Mouse (Mus musculus) midbrain, embryonic 12.5 days (tissue): ENCODE measurements around the gene Hivep3. TPM values are rescaled to one million over a fixed set of nuclear protein-coding genes. Genes with fewer than 3 reads are reported as not detected.

Experiments
- ATAC-seq: fragments of 200-750 bp; cut with Nextera tagmentation; 2 replicates; pipeline ENCODE4 v1.8.0; 2017; ENCODE audit warnings: low read depth, moderate TSS enrichment, moderate library complexity; ENCODE audit not compliant: low FRiP score
- H3K27ac ChIP-seq: fragments of 300-500 bp; sonication (generic); replicated peaks from 2 replicates; pipeline ENCODE4 v1.5.1; 2016; ENCODE audit warnings: mild to moderate bottlenecking
- H3K27me3 ChIP-seq: fragments of 300-500 bp; sonication (generic); 2 replicates; pipeline ENCODE4 v1.6.1; 2016; ENCODE audit warnings: mild to moderate bottlenecking
- H3K36me3 ChIP-seq: fragments of 300-500 bp; sonication (generic); 2 replicates; pipeline ENCODE4 v1.6.1; 2016
- H3K4me1 ChIP-seq: fragments of 300-500 bp; sonication (generic); 2 replicates; pipeline ENCODE4 v1.6.1; 2016
- H3K4me2 ChIP-seq: fragments of 300-500 bp; sonication (generic); replicated peaks from 2 replicates; pipeline ENCODE4 v1.6.1; 2016; ENCODE audit warnings: mild to moderate bottlenecking, moderate library complexity
- H3K4me3 ChIP-seq: fragments of 300-500 bp; sonication (generic); 2 replicates; pipeline ENCODE4 v1.5.1; 2016; ENCODE audit warnings: mild to moderate bottlenecking
- H3K9ac ChIP-seq: fragments of 300-500 bp; sonication (generic); replicated peaks from 2 replicates; pipeline ENCODE4 v1.6.1; 2016; ENCODE audit warnings: mild to moderate bottlenecking, moderate library complexity
- H3K9me3 ChIP-seq: fragments of 300-500 bp; sonication (generic); 2 replicates; pipeline ENCODE4 v1.6.1; 2016; ENCODE audit warnings: mild to moderate bottlenecking
- WGBS: fragments of 180-500 bp; shearing (Covaris S2); methylation state at CpG from one replicate; pipeline ENCODE4 v1.1.7; 2016; 5-methylcytosine and 5-hydroxymethylcytosine counted together
- polyA plus RNA-seq: library from polyadenylated mRNA; unstranded; fragments of >200 nt; fragmentation: Nextera tagmentation; extraction: Ambion mirVana; gene quantifications from 2 replicates; pipeline ENCODE4 v1.2.1, GENCODE M21; 2016

The Hivep3 gene
- polyA plus RNA-seq, 1 experiment from 2014 or later: 4.5 TPM

DNA sequence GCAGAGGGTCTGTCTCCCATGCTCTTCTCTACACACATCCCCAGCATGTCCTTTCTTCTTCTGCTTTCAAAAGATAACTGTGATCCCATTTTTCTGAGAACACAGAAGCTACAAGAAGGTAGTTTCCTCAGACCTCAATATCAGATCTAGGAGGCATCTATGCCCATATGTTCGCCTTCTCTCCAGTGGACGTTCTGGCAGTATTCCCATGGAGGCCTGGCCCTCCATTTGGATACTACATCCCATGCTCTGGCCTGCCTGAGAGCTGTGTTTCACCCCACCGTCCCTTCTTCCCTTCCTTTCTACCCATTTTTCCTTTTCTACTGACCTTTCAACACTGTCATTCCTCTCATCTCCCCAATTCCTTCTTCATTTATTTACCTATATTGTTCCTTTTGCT, 34.5 kb downstream of the Hivep3 start:
- Histone ChIP-seq H3K27ac (no peak overlapping the region), H3K4me2 (no peak overlapping the region), H3K4me3 (no peak overlapping the region), H3K27me3 (no peaks in the 10 kb centered on the region), H3K36me3 (no peaks in the 10 kb centered on the region), H3K4me1 (no peaks in the 10 kb centered on the region), H3K9ac (no peak overlapping the region), H3K9me3 (no peaks in the 10 kb centered on the region)
- ATAC-seq: no peak
- WGBS: 86% methylated on average over 3 of the region's 3 CpGs

DNA sequence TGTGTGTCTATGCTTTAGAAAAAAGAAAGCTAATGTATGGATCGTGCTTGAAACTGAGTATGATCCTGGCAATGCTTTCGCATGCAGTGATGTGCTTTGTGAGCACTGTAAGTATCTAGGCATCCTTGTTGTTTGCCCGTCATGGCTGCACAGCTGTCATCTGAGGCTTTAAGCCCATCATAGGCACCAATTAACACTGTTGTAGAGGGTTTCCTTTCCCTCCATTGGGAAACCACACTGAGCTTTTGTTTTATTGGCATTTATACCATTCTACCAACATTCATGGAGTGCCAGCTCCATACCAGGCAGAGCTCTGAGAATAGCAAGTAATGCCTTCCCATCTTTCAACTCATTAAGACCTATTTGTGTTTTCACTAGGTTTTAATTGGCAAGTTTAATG, 42.3 kb downstream of the Hivep3 start:
- no peak overlapping the region for H3K4me3 ChIP-seq
- no peaks in the 10 kb centered on the region for H3K36me3 ChIP-seq
- ATAC-seq: no peak
- H3K27ac ChIP-seq: no peak overlapping the region
- no peaks in the 10 kb centered on the region for H3K4me1 ChIP-seq
- no peaks in the 10 kb centered on the region for H3K27me3 ChIP-seq
- H3K4me2 ChIP-seq: no peak overlapping the region
- no peaks in the 10 kb centered on the region for H3K9me3 ChIP-seq
- H3K9ac ChIP-seq: no peak overlapping the region
- WGBS: 81% methylated on average over 3 of the region's 3 CpGs

GRCm38 (mm10) chr4:119777146-119777545, 43.6 kb downstream of the Hivep3 start:
- no peak overlapping the region for H3K27ac ChIP-seq
- H3K27me3 ChIP-seq: no peaks in the 10 kb centered on the region
- no peaks in the 10 kb centered on the region for H3K4me1 ChIP-seq
- no peaks in the 10 kb centered on the region for H3K9me3 ChIP-seq
- no peaks in the 10 kb centered on the region for H3K36me3 ChIP-seq
- no peak overlapping the region for H3K9ac ChIP-seq
- no peak overlapping the region for H3K4me3 ChIP-seq
- no peak overlapping the region for H3K4me2 ChIP-seq
- 94% methylated on average over 3 of the region's 3 CpGs for WGBS
- ATAC-seq: no peak

DNA sequence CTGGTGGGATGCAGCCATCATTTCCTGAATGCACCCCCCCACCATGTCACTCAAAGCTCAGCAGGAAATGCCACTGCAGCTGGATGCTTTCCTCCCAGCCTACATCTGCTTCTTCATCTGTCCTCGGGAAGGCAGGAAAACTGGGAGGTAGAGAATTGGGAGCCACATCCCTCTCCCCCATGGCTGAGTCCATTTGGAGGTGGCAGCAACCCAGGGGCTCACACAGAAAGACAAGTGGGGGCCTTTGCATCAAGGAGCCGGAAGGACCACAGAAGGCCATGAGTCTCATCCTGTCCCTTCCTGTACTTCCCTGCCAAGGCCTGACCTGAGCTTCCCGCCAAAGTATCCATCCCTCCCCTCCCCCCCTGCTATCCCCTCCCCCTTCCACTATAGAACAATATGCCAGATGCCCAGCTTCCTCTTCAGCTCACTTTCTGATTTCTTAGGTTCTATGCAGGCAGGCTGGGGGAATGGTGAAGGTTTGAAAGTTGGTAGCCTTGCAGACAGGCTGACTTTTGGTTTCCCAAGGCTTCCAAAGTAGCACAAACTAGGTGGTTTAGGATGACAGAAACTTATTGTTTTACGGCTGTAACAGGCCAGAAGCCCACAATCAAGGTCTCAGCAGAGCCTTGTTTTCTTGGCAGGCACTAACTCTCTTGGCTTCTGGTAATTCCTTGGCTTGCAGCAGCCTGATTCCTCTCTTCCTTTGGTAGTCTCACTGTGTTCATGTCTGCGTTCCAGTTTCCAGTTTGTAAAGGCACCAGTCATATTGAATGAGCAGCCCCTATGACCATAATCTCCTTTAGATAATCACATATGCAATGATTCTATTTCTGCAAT, 46.2 kb downstream of the Hivep3 start:
- Histone ChIP-seq H3K27me3 (no peaks in the 10 kb centered on the region), H3K27ac (no peak overlapping the region), H3K36me3 (no peaks in the 10 kb centered on the region), H3K9ac (no peak overlapping the region), H3K4me3 (no peak overlapping the region), H3K4me1 (no peaks in the 10 kb centered on the region), H3K9me3 (no peaks in the 10 kb centered on the region), H3K4me2 (no peak overlapping the region)
- ATAC-seq: no peak
- WGBS: 68% methylated on average over 5 of the region's 5 CpGs

GRCm38 (mm10) chr4:119780881-119781280, 47.3 kb downstream of the Hivep3 start:
- no peak overlapping the region for H3K4me3 ChIP-seq
- no peak for ATAC-seq
- H3K4me2 ChIP-seq: no peak overlapping the region
- H3K4me1 ChIP-seq: no peaks in the 10 kb centered on the region
- H3K9ac ChIP-seq: no peak overlapping the region
- H3K27me3 ChIP-seq: no peaks in the 10 kb centered on the region
- WGBS: 91% methylated on average over 6 of the region's 6 CpGs
- H3K9me3 ChIP-seq: no peaks in the 10 kb centered on the region
- H3K36me3 ChIP-seq: no peaks in the 10 kb centered on the region
- H3K27ac ChIP-seq: no peak overlapping the region

- Histone ChIP-seq H3K27me3 (no peaks in the 10 kb centered on the region), H3K9me3 (no peaks in the 10 kb centered on the region), H3K4me2 (no peak overlapping the region), H3K4me3 (no peak overlapping the region), H3K9ac (no peak overlapping the region), H3K4me1 (no peaks in the 10 kb centered on the region), H3K27ac (no peak overlapping the region), H3K36me3 (no peaks in the 10 kb centered on the region)
- ATAC-seq: no peak
- 94% methylated on average over 3 of the region's 3 CpGs for WGBS
Observed at GRCm38 (mm10) chr4:119784959-119785358, 51.4 kb downstream of the Hivep3 start.

- 76% methylated on average over 2 of the region's 2 CpGs for WGBS
- no peaks in the 10 kb centered on the region for H3K36me3 ChIP-seq
- no peak overlapping the region for H3K27ac ChIP-seq
- no peak overlapping the region for H3K9ac ChIP-seq
- no peak overlapping the region for H3K4me3 ChIP-seq
- H3K9me3 ChIP-seq: no peaks in the 10 kb centered on the region
- H3K27me3 ChIP-seq: no peaks in the 10 kb centered on the region
- H3K4me2 ChIP-seq: no peak overlapping the region
- H3K4me1 ChIP-seq: no peaks in the 10 kb centered on the region
- no peak for ATAC-seq
Observed at GRCm38 (mm10) chr4:119786307-119786706, 52.7 kb downstream of the Hivep3 start.

DNA sequence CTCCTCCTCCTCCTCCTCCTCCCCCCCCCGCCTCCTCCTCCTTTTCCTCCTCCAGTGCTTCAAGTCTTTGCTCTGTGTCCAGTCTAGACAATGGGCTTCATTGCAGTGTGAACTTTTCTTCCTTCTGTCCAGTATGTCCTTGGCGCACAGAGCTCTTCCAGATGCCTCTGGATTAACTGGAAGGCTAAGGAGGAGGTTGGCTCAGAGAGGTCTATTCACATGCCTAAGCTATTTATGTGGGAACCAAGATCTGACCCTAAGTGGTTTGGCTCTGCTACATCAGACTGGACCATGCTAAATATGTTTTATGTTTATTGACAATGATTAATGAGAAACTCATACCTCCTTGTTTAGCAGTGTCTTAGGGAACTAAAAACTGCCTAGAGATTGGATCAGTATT, 53.1 kb downstream of the Hivep3 start:
- Histone ChIP-seq H3K4me2 (no peak overlapping the region), H3K27ac (no peak overlapping the region), H3K27me3 (no peaks in the 10 kb centered on the region), H3K9ac (no peak overlapping the region), H3K36me3 (no peaks in the 10 kb centered on the region), H3K4me3 (no peak overlapping the region), H3K9me3 (no peaks in the 10 kb centered on the region), H3K4me1 (no peaks in the 10 kb centered on the region)
- 50% methylated on average over 1 of the region's 2 CpGs for WGBS
- ATAC-seq: no peak

GRCm38 (mm10) chr4:119788746-119789145, 55.2 kb downstream of the Hivep3 start:
- Histone ChIP-seq H3K9me3 (no peaks in the 10 kb centered on the region), H3K36me3 (no peaks in the 10 kb centered on the region), H3K4me3 (no peak overlapping the region), H3K9ac (no peak overlapping the region), H3K4me1 (no peaks in the 10 kb centered on the region), H3K27ac (no peak overlapping the region), H3K27me3 (no peaks in the 10 kb centered on the region), H3K4me2 (no peak overlapping the region)
- no peak for ATAC-seq
- 96% methylated on average over 6 of the region's 6 CpGs for WGBS

DNA sequence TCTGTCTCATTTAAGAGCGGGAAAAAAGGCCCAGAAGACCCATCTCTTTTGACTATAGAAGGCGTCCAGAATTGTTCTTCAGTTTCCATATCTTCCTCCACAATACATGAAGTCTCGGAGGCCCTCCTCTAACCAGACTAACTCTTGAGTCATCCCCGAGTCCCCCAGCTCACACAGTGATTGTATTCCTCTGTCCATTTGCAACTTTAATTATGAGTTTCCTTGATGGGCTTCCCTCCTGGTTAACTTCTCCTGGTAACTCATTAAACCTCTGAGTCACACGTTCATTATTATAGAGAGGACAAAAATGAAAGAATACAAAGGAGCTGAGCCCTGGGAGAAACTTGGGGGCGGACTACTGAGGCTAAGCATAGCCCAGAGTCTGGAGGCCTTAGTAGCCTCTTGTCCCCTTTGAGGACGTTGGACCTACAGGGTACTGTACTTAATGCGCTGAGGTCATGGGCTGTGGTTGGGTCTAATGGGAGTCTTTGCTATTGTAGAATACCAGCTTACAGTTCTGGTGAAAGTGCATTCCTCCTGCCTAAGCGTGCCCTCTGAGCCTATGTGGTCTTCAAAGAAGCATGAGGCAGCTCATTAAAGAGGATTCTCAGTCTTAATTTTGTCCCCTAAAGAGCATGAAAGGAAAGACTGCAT, 56.0 kb downstream of the Hivep3 start:
- Histone ChIP-seq H3K4me3 (no peak overlapping the region), H3K27me3 (no peaks in the 10 kb centered on the region), H3K9me3 (no peaks in the 10 kb centered on the region), H3K9ac (no peak overlapping the region), H3K4me1 (no peaks in the 10 kb centered on the region), H3K4me2 (no peak overlapping the region), H3K36me3 (no peaks in the 10 kb centered on the region), H3K27ac (no peak overlapping the region)
- WGBS: 77% methylated on average over 9 of the region's 9 CpGs
- ATAC-seq: no peak

DNA sequence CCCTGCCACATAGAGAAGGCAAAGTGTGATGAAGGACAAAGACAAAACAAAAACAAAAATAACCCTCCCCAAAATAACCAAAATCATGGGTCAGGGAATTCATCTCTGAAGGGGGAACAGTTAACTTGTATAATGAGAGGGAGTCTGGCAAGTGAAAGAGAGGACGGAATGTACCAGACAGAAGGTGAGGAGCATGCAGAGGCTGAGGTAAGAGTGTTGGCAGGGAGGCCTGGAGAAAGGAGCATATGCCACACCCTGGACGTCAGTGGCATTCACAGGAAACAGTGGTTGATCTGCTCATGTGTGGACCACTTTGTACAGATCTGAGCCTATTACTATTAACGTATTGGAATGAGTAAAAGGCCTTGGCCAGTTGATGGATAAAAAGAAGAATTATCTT, 65.3 kb downstream of the Hivep3 start:
- H3K36me3 ChIP-seq: no peaks in the 10 kb centered on the region
- WGBS: 70% methylated on average over 3 of the region's 3 CpGs
- no peak for ATAC-seq
- no peaks in the 10 kb centered on the region for H3K27me3 ChIP-seq
- no peaks in the 10 kb centered on the region for H3K9me3 ChIP-seq
- H3K4me2 ChIP-seq: no peak overlapping the region
- H3K4me3 ChIP-seq: no peak overlapping the region
- no peak overlapping the region for H3K27ac ChIP-seq
- H3K9ac ChIP-seq: no peak overlapping the region
- H3K4me1 ChIP-seq: no peaks in the 10 kb centered on the region

GRCm38 (mm10) chr4:119806556-119806955, 73.0 kb downstream of the Hivep3 start:
- 83% methylated on average over 2 of the region's 2 CpGs for WGBS
- ATAC-seq: no peak
- Histone ChIP-seq H3K4me2 (no peak overlapping the region), H3K4me3 (no peak overlapping the region), H3K36me3 (no peaks in the 10 kb centered on the region), H3K27ac (no peak overlapping the region), H3K9me3 (no peaks in the 10 kb centered on the region), H3K27me3 (peaks cover 5% of the 10 kb centered on the region), H3K9ac (no peak overlapping the region), H3K4me1 (no peaks in the 10 kb centered on the region)
